Mouse (Mus musculus) stomach, adult 2 months (tissue): ENCODE data around the gene Sned1. TPM values are rescaled to one million over a fixed set of nuclear protein-coding genes. Genes with fewer than 3 reads are reported as not detected.

ENCODE experiments used
- polyA plus RNA-seq: library from polyadenylated mRNA; depleted of rRNA; stranded (reverse); fragments of >200 nt; gene quantifications from 2 replicates; pipeline ENCODE4 v1.2.3, GENCODE M21; 2012; rRNA removed

Gene Sned1
- polyA plus RNA-seq = 1.0 and 2.7 TPM in 2 replicates

DNA sequence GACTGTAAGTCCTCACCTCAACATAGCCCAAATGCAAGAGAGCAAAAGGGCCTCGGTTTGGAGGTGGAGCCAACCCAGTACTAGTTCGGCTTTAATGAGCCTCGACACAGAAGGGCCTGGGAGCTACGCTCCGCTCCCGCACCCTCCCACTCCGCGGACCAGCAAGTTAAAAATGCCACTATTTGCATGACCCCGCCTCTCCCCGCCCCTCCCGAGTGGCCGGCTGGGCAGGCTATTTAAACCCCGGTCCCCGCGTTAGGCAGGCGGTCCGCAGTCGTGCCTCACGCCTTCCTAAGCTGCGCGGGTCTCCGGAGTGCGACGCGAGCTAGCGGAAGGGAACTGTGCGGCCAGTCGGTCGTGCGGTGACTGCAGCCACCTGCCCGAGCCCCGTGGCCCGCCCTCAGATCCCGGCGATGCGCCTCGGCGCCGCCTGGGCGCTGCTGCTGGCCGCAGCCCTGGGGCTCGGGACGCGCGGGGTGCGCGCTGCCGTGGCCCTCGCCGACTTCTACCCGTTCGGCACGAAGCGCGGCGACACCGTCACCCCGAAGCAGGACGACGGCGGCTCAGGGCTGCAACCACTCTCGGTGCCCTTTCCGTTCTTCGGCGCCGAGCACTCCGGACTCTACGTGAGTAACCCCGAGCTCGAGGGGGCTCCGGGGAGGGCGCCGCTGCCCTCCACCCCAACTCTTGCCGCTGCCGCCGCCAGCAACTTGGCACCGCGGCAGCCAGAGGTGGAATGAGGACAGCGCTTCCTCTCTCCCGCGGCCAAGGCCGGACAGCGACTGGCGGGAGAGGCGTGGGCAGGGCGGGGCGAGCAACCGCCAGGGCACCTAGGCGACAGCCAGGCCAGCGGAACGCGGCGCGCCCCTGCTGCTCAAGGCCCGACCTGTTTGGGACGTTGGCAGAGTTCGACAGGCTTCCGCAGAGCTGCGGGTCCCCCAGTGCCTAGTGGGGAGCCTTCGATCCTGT is at the start of gene Sned1:
TSS of gene Sned1 (plus strand) at position 266 of the 969 bp plus-strand sequence.

DNA sequence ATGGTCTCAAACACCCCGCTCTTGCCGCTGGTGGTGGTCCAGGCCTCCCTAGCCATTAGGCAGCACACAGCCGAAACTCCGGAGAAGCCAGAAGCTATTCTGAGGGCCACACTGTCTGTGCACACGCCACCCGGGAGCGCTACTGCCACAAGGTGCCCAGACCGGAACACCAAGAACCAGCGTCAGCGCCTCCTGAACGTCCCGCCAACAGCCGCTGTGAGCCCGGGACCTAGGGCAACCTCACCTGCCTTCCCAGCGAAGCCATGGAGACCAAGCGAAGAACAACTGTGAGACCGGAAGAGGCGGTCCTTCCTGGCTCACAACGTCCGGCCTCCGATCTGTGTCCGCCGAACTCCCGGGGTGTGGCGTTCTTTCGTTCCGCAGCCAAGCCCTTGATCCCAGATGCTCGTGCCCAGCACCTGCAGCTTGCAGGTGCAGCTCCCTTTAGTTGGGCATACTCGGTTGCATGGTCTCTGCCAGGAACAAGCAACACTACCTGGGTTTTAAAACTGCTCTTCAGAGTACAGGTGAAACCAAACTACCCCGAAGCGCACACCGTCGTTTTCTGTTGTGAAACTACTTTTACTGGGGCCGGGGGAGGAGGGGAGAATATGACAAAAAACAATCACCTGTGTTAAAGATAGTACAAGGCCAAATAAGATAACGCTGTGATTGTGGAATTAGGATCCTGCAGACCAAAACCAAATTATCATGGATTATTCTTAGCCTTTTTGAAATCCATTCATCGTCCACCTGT is 70.1 kb downstream of the Sned1 start, which contains the start of gene Mterf4:
TSS of gene Mterf4 (minus strand) at position 335 of the 757 bp plus-strand sequence.

DNA sequence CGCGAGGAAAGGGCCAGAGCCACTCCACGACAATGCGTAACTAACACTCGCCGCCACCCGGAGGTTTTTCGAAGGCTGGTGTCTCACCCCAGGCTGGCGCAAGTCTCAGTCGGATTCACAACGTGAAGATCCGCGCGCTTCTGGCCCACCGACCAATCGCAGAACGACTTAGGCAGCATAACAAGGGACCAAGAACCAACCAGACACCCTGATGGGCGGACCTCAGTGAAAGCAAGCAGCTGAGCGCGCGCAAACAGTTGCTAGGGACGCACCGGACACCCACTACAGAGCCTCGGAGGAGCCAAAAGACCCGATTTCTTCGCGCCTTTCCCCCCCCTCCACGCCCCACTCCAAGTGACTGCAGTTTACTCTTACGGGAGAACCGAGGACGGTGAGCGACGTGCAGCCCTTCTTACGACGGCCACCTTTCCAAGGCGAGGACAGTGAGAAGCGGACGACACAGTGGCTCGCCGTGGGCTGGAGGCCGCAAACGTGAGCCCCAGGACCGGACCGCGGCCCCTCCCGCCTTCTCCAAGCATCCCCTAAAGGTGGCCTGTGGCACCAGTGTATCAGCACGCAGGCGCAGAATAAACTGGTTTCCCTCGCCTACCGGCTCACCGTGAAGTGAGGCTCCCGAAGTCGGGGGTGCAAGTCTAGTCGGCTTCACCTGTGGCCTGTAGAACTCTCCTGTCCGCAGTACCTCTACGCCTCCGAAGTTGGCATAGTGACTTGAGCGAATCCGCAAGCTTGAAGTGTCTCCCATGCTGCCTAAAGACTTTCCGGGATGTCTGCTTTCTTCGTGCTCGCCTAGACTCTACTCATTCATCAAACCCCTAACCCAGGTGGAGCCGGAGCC is 107.2 kb downstream of the Sned1 start, which contains the start of the genes Ppp1r7 and Pask:
TSS of gene Ppp1r7 (plus strand) at position 207 of the 856 bp plus-strand sequence.
TSS of gene Pask (minus strand) at position 835 of the 856 bp plus-strand sequence.

Other genes starting within 250 kb of the Sned1 start
- gene Aqp12, start 229.5 kb upstream of the Sned1 start, polyA plus RNA-seq = not detected in 2 replicates
- 1.5 and 2.3 TPM in 2 replicates for gene Kif1a, start 133.9 kb upstream of the Sned1 start, polyA plus RNA-seq
- gene Agxt, start 100.6 kb upstream of the Sned1 start, polyA plus RNA-seq = not detected in 2 replicates
- gene 2310007B03Rik, start 74.9 kb upstream of the Sned1 start, polyA plus RNA-seq = 5.2 and 9.1 TPM in 2 replicates
- 0.03 and 0.04 TPM in 2 replicates for gene Crocc2, start 67.1 kb upstream of the Sned1 start, polyA plus RNA-seq
- gene Mterf4, start 70.1 kb downstream of the Sned1 start, polyA plus RNA-seq = 2.4 and 3.0 TPM in 2 replicates
- 1.1 and 1.3 TPM in 2 replicates for gene Ppp1r7, start 107.0 kb downstream of the Sned1 start, polyA plus RNA-seq
- gene Pask, start 107.6 kb downstream of the Sned1 start, polyA plus RNA-seq = 0.38 and 0.65 TPM in 2 replicates
- gene Ano7, start 138.1 kb downstream of the Sned1 start, polyA plus RNA-seq = 34.9 and 51.3 TPM in 2 replicates
- 22.7 and 26.0 TPM in 2 replicates for gene Hdlbp, start 243.0 kb downstream of the Sned1 start, polyA plus RNA-seq